Mouse (Mus musculus): ENCODE data around the gene Cntnap2. TPM values are rescaled to one million over a fixed set of nuclear protein-coding genes. Genes with fewer than 3 reads are reported as not detected.
"Not testable (repeated sequence)": the region's sequence is repeated elsewhere in the genome, so short reads cannot be mapped to it uniquely, and the experiment has no call there.

Cntnap2 gene
- total and polyA plus RNA-seq, 3 experiments: 0.02 TPM; not detected in 2

DNA sequence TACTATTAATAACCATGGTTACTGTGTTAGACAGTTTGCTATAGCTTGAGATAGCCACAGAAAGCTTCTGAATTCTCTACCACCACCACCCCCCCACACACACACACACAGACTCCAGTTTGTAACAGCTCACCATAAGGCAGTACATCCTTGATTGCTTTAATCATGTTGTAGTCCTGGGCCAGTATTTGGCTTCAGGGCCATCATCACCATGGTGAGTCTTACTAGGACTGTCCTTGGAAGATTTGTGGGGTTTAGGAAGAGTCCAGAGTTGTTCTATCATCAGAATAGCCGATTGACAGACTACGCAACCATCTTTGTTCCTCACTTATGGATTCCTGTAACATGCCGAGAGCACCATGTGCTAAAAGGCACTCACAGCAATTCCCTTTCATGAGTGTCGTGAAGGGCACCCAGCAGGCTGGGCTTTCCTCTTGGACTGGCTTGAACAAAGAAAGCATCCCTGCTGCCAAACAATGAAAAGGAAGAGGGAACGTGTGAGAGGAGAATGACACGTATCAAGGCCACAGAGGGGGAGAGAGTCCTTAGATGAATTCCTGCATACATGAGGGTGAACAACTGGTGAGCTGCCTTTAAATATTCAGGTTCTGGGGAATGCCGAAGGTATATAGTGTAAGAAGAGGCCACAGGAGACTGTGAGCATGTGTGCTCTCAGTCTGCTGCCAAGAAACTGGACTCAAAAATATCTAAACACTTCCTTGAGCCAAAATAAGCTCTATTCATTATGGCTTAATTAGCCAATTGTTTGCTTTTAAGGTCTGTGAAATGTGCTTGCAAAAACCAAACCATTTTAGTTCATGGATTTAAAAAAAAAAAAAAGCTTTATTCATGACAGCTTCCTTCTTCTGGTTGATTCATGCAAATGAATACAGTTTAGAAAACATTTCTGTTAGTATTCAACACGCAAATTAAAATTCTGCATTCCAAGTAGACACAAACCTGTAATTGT, 2213.7 kb downstream of the Cntnap2 start:
- no peak overlapping the region for H3K9ac ChIP-seq (ENCODE audit: low read depth, low read length)
- no peaks in the 10 kb centered on the region for H3K36me3 ChIP-seq (ENCODE audit: control insufficient read depth, insufficient read depth, low read length)
- DNase-seq: no peak
- peaks cover 2% of the 10 kb centered on the region; the same call in 1 of the 2 replicates for H3K4me1 ChIP-seq (ENCODE audit: control insufficient read depth, insufficient read depth, low read length)
- no peaks in the 10 kb centered on the region for H3K27me3 ChIP-seq (ENCODE audit: control insufficient read depth, insufficient read depth, low read length)
- no peaks in the 10 kb centered on the region for H3K79me2 ChIP-seq (replicated peaks; ENCODE audit: control insufficient read depth, insufficient read depth, low read length)
- no peak overlapping the region for H3K4me3 ChIP-seq
- TF ChIP-seq EP300 (IDR thresholded peaks at IDR 0.05; ENCODE audit: insufficient read depth, low read depth, low read length): no peak
- no peak for TF ChIP-seq POLR2A (IDR thresholded peaks at IDR 0.05; ENCODE audit: insufficient read depth, low read depth, low read length)
- TF ChIP-seq CTCF (IDR thresholded peaks at IDR 0.05): no peak
- no peak overlapping the region for H3K27ac ChIP-seq
- 58% methylated on average over 8 of the region's 8 CpGs for WGBS
- intact Hi-C loops (cut with DNase I): no loop called here

GRCm38 (mm10) chr6:47275065-47275464, 2215.9 kb downstream of the Cntnap2 start:
- Histone ChIP-seq H3K27me3 (ENCODE audit: control insufficient read depth, insufficient read depth, low read length) (no peaks in the 10 kb centered on the region), H3K4me3 (no peak overlapping the region), H3K79me2 (replicated peaks; ENCODE audit: control insufficient read depth, insufficient read depth, low read length) (no peaks in the 10 kb centered on the region), H3K36me3 (ENCODE audit: control insufficient read depth, insufficient read depth, low read length) (no peaks in the 10 kb centered on the region), H3K27ac (no peak overlapping the region), H3K9ac (ENCODE audit: low read depth, low read length) (no peak overlapping the region), H3K4me1 (ENCODE audit: control insufficient read depth, insufficient read depth, low read length) (peaks cover 2% of the 10 kb centered on the region; the same call in 1 of the 2 replicates)
- WGBS: 57% methylated on average over 2 of the region's 2 CpGs
- no peak for TF ChIP-seq CTCF (IDR thresholded peaks at IDR 0.05)
- no peak for TF ChIP-seq EP300 (IDR thresholded peaks at IDR 0.05; ENCODE audit: insufficient read depth, low read depth, low read length)
- TF ChIP-seq POLR2A (IDR thresholded peaks at IDR 0.05; ENCODE audit: insufficient read depth, low read depth, low read length): no peak
- no peak for DNase-seq
- intact Hi-C loops (cut with DNase I): no loop called here

- Histone ChIP-seq H3K27me3 (ENCODE audit: control insufficient read depth, insufficient read depth, low read length) (no peaks in the 10 kb centered on the region), H3K9ac (ENCODE audit: low read depth, low read length) (no peak overlapping the region), H3K36me3 (ENCODE audit: control insufficient read depth, insufficient read depth, low read length) (no peaks in the 10 kb centered on the region), H3K27ac (no peak overlapping the region), H3K4me1 (ENCODE audit: control insufficient read depth, insufficient read depth, low read length) (no peaks in the 10 kb centered on the region), H3K4me3 (no peak overlapping the region), H3K79me2 (replicated peaks; ENCODE audit: control insufficient read depth, insufficient read depth, low read length) (no peaks in the 10 kb centered on the region)
- intact Hi-C loops (cut with DNase I): no loop called here
- TF ChIP-seq POLR2A (IDR thresholded peaks at IDR 0.05; ENCODE audit: insufficient read depth, low read depth, low read length) (no peak), EP300 (IDR thresholded peaks at IDR 0.05; ENCODE audit: insufficient read depth, low read depth, low read length) (no peak), CTCF (IDR thresholded peaks at IDR 0.05) (no peak)
- 68% methylated on average over 1 of the region's 1 CpGs for WGBS
- DNase-seq: no peak
These were observed 2220.0 kb downstream of the Cntnap2 start for GRCm38 (mm10) chr6:47279183-47279582.

DNA sequence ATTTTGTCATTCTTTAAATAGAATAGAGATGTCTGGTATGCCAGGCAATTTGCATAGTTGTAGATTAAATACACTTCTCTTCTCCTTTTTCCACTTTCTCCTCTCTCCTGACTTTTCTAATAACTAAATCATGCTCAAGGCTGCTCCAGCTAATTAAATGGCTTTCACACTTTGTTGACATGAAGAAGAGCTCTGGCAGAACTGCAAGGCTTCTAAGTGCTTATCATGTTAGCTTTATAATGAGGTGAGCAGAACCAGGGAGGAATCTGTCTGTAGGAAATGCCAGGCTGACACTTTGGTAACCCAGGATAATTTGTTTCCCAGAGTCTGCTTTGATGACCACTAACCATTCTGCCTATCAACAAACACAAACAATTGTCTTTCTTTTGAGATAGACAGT, 2222.4 kb downstream of the Cntnap2 start:
- no peaks in the 10 kb centered on the region for H3K79me2 ChIP-seq (replicated peaks; ENCODE audit: control insufficient read depth, insufficient read depth, low read length)
- no peaks in the 10 kb centered on the region for H3K4me1 ChIP-seq (ENCODE audit: control insufficient read depth, insufficient read depth, low read length)
- H3K27ac ChIP-seq: no peak overlapping the region
- H3K36me3 ChIP-seq (ENCODE audit: control insufficient read depth, insufficient read depth, low read length): no peaks in the 10 kb centered on the region
- H3K4me3 ChIP-seq: no peak overlapping the region
- DNase-seq: no peak
- intact Hi-C loops (cut with DNase I): no loop called here
- no peak overlapping the region for H3K9ac ChIP-seq (ENCODE audit: low read depth, low read length)
- TF ChIP-seq EP300 (IDR thresholded peaks at IDR 0.05; ENCODE audit: insufficient read depth, low read depth, low read length) (no peak), CTCF (IDR thresholded peaks at IDR 0.05) (no peak), POLR2A (IDR thresholded peaks at IDR 0.05; ENCODE audit: insufficient read depth, low read depth, low read length) (no peak)
- H3K27me3 ChIP-seq (ENCODE audit: control insufficient read depth, insufficient read depth, low read length): no peaks in the 10 kb centered on the region

DNA sequence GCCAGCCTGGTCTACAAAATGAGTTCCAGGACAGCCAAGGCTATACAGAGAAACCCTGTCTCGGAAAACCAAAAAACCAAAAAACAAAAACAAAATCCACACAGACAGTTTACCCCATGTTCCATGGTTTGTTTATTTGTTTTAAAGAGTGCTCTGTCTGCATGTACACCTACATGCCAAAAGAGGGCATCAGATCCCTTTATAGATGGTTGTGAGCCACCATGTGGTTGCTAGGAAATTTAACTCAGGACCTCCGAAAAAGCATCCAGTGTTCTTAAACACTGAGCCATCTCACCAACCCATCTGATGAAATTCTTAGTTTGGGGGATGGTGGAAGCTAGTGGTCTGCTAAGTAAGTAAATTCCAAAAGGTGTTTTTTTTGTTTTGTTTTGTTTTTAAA, 2225.6 kb downstream of the Cntnap2 start:
- DNase-seq: no peak
- H3K27me3 ChIP-seq (ENCODE audit: control insufficient read depth, insufficient read depth, low read length): no peaks in the 10 kb centered on the region
- H3K79me2 ChIP-seq (replicated peaks; ENCODE audit: control insufficient read depth, insufficient read depth, low read length): no peaks in the 10 kb centered on the region
- no peak overlapping the region for H3K27ac ChIP-seq
- no peak overlapping the region for H3K9ac ChIP-seq (ENCODE audit: low read depth, low read length)
- H3K4me1 ChIP-seq (ENCODE audit: control insufficient read depth, insufficient read depth, low read length): no peaks in the 10 kb centered on the region
- H3K36me3 ChIP-seq (ENCODE audit: control insufficient read depth, insufficient read depth, low read length): no peaks in the 10 kb centered on the region
- TF ChIP-seq POLR2A (IDR thresholded peaks at IDR 0.05; ENCODE audit: insufficient read depth, low read depth, low read length) (no peak), EP300 (IDR thresholded peaks at IDR 0.05; ENCODE audit: insufficient read depth, low read depth, low read length) (no peak), CTCF (IDR thresholded peaks at IDR 0.05) (no peak)
- intact Hi-C loops (cut with DNase I): no loop called here
- no peak overlapping the region for H3K4me3 ChIP-seq
- WGBS: 72% methylated on average over 2 of the region's 2 CpGs

DNA sequence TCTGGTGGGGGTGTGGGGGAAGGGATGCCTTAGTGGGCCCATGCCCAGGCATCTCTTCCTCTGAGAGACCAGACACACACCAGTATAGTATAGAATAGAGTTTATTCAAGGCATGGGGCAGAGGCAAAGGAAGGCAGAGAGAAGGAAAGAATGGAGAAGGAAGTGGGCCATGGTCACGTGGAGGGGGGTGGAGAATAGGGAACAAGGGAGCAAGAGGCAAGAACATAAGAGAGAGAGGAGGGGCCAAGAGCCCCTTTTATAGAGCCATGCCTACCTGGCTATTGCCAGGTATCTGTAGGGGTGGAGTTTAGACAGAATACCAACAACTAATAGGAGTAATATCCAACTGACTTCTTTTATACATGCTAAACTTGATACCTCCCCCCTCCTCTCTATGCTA, 2226.6 kb downstream of the Cntnap2 start:
- H3K36me3 ChIP-seq (ENCODE audit: control insufficient read depth, insufficient read depth, low read length): no peaks in the 10 kb centered on the region
- no peak overlapping the region for H3K4me3 ChIP-seq
- no peak for DNase-seq
- H3K27me3 ChIP-seq (ENCODE audit: control insufficient read depth, insufficient read depth, low read length): no peaks in the 10 kb centered on the region
- TF ChIP-seq CTCF (IDR thresholded peaks at IDR 0.05): no peak
- TF ChIP-seq EP300 (IDR thresholded peaks at IDR 0.05; ENCODE audit: insufficient read depth, low read depth, low read length): no peak
- TF ChIP-seq POLR2A (IDR thresholded peaks at IDR 0.05; ENCODE audit: insufficient read depth, low read depth, low read length): no peak
- no peak overlapping the region for H3K27ac ChIP-seq
- intact Hi-C loops (cut with DNase I): no loop called here
- WGBS: 82% methylated on average over 1 of the region's 1 CpGs
- no peaks in the 10 kb centered on the region for H3K79me2 ChIP-seq (replicated peaks; ENCODE audit: control insufficient read depth, insufficient read depth, low read length)
- no peak overlapping the region for H3K9ac ChIP-seq (ENCODE audit: low read depth, low read length)
- H3K4me1 ChIP-seq (ENCODE audit: control insufficient read depth, insufficient read depth, low read length): no peaks in the 10 kb centered on the region

DNA sequence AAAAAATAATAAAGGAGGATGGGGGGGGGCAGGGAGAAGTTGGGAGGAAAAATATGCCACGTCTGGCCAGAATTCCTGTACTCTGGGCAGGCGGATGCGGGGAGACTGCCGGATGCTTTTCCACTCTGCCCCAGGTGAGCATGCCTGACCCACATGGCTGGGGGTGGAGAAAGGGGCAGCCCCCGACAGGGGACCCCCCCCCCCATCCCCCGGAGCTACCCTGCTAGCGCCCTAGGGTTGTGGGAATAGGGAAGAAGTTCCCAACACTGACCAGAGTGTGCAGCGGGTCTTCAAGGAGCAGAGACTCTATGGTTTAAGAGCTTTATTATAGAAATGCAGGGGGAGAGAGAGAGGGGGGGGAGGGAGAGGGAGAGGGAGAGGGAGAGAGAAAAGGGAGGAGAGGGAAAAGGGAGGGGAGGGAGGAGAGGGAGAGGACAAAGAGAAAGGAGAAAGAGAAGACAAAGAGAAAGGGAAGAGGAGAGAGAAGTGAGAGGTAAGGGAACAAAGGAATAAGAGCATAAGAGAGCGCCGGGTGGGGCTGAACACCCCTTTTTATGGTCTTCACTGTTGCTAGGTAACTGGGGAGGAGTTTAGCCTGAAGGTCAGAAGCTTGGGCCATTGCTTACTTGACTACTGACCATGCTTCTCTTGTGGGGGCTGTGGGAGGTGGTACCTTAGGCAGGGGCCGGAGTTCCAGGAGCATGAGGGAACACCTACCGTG, 2227.2 kb downstream of the Cntnap2 start:
- H3K4me1 ChIP-seq (ENCODE audit: control insufficient read depth, insufficient read depth, low read length); DNase-seq; intact Hi-C loops (cut with DNase I); H3K27me3 ChIP-seq (ENCODE audit: control insufficient read depth, insufficient read depth, low read length); H3K4me3 ChIP-seq; H3K79me2 ChIP-seq (replicated peaks; ENCODE audit: control insufficient read depth, insufficient read depth, low read length); H3K36me3 ChIP-seq (ENCODE audit: control insufficient read depth, insufficient read depth, low read length); H3K27ac ChIP-seq; H3K9ac ChIP-seq (ENCODE audit: low read depth, low read length): not testable (repeated sequence)
- WGBS: 65% methylated on average over 12 of the region's 12 CpGs

All from heart, adult 2 months (tissue).